ENCODE assay signal across 11 mouse cellular contexts in genomic region chr6:86497942-86498732, GRCm38 (mm10). TPM values are rescaled to one million over a fixed set of nuclear protein-coding genes. Genes with fewer than 3 reads are reported as not detected.
DNase-seq lines count a peak whose midpoint lies in the region; ATAC-seq and TF ChIP-seq lines count a peak whose summit lies in the region.
"Had no signal": no experiment of that assay in that cellular context is flagged by ENCODE, and none has a peak within 500 bp of the region (broad histone marks: within the 10 kb centered on the region; RNA-seq: fewer than 3 reads in every experiment).

No protein-coding gene starts in this region.

- H3K4me2 ChIP-seq in heart, embryonic 14.5 days (ENCODE audit: low read length) = peak overlapping the region; percentile 64
- H3K4me2 ChIP-seq in lung, embryonic 15.5 days = peak overlapping the region; percentile 53
- peak overlapping the region; percentile 56 for H3K4me2 ChIP-seq in intestine, postnatal 0 days (replicated peaks; ENCODE audit: low read depth)
- peak overlapping the region; percentile 50 for H3K4me2 ChIP-seq in stomach, embryonic 15.5 days

- peak overlapping the region in 1 of 2 experiments; percentile 36; a peak in 2 of 4 replicates for H3K4me3 ChIP-seq in heart, embryonic 14.5 days (ENCODE audit: control insufficient read depth in 1 of 2, insufficient read depth in 1 of 2, low read depth in 1 of 2, low read length in 2 of 2)
- H3K4me3 ChIP-seq in lung, embryonic 15.5 days = peak overlapping the region; percentile 37
- peak overlapping the region; percentile 29 for H3K4me3 ChIP-seq in intestine, postnatal 0 days (ENCODE audit: low read depth, low read length)
- H3K4me3 ChIP-seq in stomach, embryonic 15.5 days (replicated peaks) = peak overlapping the region; percentile 33; the same call in 1 of the 2 replicates

- DNase-seq in heart, postnatal 25 days (ENCODE audit: low spot score) = no peak
- no peak for DNase-seq in lung, postnatal 25 days (ENCODE audit: low spot score)
- DNase-seq in right cerebral cortex, postnatal 10 days (ENCODE audit: low spot score in 2 of 2) = no peak
- no peak for DNase-seq in left cerebral cortex, postnatal 10 days (ENCODE audit: extremely low spot score in 1 of 2, low spot score in 2 of 2)
- DNase-seq: adrenal gland, adult 8-10 months; cerebellum, postnatal 14 days had no signal

- peak overlapping the region in 1 of 2 experiments; percentile 76; a peak in 2 of 4 replicates for H3K27ac ChIP-seq in heart, embryonic 14.5 days (replicated peaks in 1 of 2; ENCODE audit: control insufficient read depth in 1 of 2, insufficient read depth in 1 of 2, low read depth in 2 of 2, low read length in 2 of 2)
- H3K27ac ChIP-seq in lung, embryonic 15.5 days = peak overlapping the region; percentile 74
- peak overlapping the region; percentile 80 for H3K27ac ChIP-seq in intestine, postnatal 0 days (ENCODE audit: low read depth, low read length)
- H3K27ac ChIP-seq in stomach, embryonic 15.5 days = peak overlapping the region; percentile 28

- H3K36me3 ChIP-seq in heart, embryonic 14.5 days (ENCODE audit: control insufficient read depth, insufficient read depth, low read length) = no peaks in the 10 kb centered on the region
- no peaks in the 10 kb centered on the region for H3K36me3 ChIP-seq in lung, embryonic 15.5 days
- no peaks in the 10 kb centered on the region for H3K36me3 ChIP-seq in intestine, postnatal 0 days (ENCODE audit: control insufficient read depth, insufficient read depth)
- H3K36me3 ChIP-seq in stomach, embryonic 15.5 days = no peaks in the 10 kb centered on the region

- H3K9ac ChIP-seq in heart, embryonic 14.5 days (ENCODE audit: low read length) = peak overlapping the region; percentile 70; the same call in 1 of the 2 replicates
- H3K9ac ChIP-seq in lung, embryonic 15.5 days = peak overlapping the region; percentile 48; the same call in 1 of the 2 replicates
- no peak overlapping the region; the same call in 1 of the 2 replicates for H3K9ac ChIP-seq in intestine, postnatal 0 days (ENCODE audit: low read depth, low read length)
- H3K9ac ChIP-seq in stomach, embryonic 15.5 days = no peak overlapping the region

- no peak for TF ChIP-seq CTCF in intestine, postnatal 0 days (IDR thresholded peaks at IDR 0.05; ENCODE audit: low read depth)

- 71% methylated on average over 11 of the region's 11 CpGs for WGBS in heart, embryonic 14.5 days
- WGBS in lung, embryonic 15.5 days = 47% methylated on average over 11 of the region's 11 CpGs
- 52% methylated on average over 11 of the region's 11 CpGs for WGBS in intestine, postnatal 0 days
- WGBS in stomach, embryonic 15.5 days = 57% methylated on average over 11 of the region's 11 CpGs

- intact Hi-C loops in heart, postnatal 25 days (cut with DNase I) = no loop called here
- intact Hi-C loops in left cerebral cortex, postnatal 10 days (cut with DNase I) = no loop called here

- no peaks in the 10 kb centered on the region for H3K9me3 ChIP-seq in heart, embryonic 14.5 days (ENCODE audit: control insufficient read depth, low read length)
- H3K9me3 ChIP-seq in lung, embryonic 15.5 days = no peaks in the 10 kb centered on the region
- H3K9me3 ChIP-seq in intestine, postnatal 0 days (ENCODE audit: control insufficient read depth) = no peaks in the 10 kb centered on the region
- H3K9me3 ChIP-seq in stomach, embryonic 15.5 days = no peaks in the 10 kb centered on the region

- ATAC-seq in heart, embryonic 14.5 days (ENCODE audit: insufficient number of reproducible peaks, insufficient read depth, low FRiP score, low read depth) = no peak
- no peak for ATAC-seq in lung, embryonic 15.5 days (ENCODE audit: borderline replicate concordance, extremely low read depth, low FRiP score, low TSS enrichment)
- no peak for ATAC-seq in intestine, postnatal 0 days
- ATAC-seq in stomach, embryonic 15.5 days (ENCODE audit: insufficient read depth, low FRiP score, low read depth) = no peak
- ATAC-seq: CD4-positive, CD25-positive, alpha-beta regulatory T cell, adult 4 months had no signal

- peaks cover 13 to 16% of the 10 kb centered on the region in 2 experiments for H3K4me1 ChIP-seq in heart, embryonic 14.5 days (ENCODE audit: control insufficient read depth in 2 of 2, insufficient read depth in 2 of 2, low read length in 2 of 2)
- peaks cover 16% of the 10 kb centered on the region; the same call in 1 of the 2 replicates for H3K4me1 ChIP-seq in lung, embryonic 15.5 days
- peaks cover 10% of the 10 kb centered on the region; the same call in 1 of the 2 replicates for H3K4me1 ChIP-seq in intestine, postnatal 0 days (replicated peaks; ENCODE audit: control insufficient read depth, insufficient read depth, low read length)
- H3K4me1 ChIP-seq in stomach, embryonic 15.5 days = 0 out of 2 replicates have a peak, but pooled peaks cover 3% of the 10 kb centered on the region

- no peaks in the 10 kb centered on the region for H3K27me3 ChIP-seq in heart, embryonic 14.5 days (ENCODE audit: control insufficient read depth, insufficient read depth, low read length)
- no peaks in the 10 kb centered on the region for H3K27me3 ChIP-seq in lung, embryonic 15.5 days
- H3K27me3 ChIP-seq in intestine, postnatal 0 days (replicated peaks; ENCODE audit: control insufficient read depth, insufficient read depth, low read length) = no peaks in the 10 kb centered on the region
- H3K27me3 ChIP-seq in stomach, embryonic 15.5 days (replicated peaks) = no peaks in the 10 kb centered on the region

RNA-seq across cellular contexts. Expression of gene Pcbp1, which starts 28.0 kb away (rescaled TPM):
- polyA plus RNA-seq in heart, embryonic 14.5 days (2014; fragmentation: Nextera tagmentation; extraction: Ambion mirVana) = 297 and 312 TPM in 2 replicates
- 100 to 1,000 TPM; 153 to 166 TPM for total RNA-seq in heart, postnatal 25 days (2021)
- polyA plus RNA-seq in lung, embryonic 15.5 days (2015; fragmentation: Nextera tagmentation; extraction: Ambion mirVana) = 554 and 556 TPM in 2 replicates
- polyA plus RNA-seq in intestine, postnatal 0 days (2015; fragmentation: Nextera tagmentation; extraction: Ambion mirVana) = 326 and 327 TPM in 2 replicates
- polyA plus RNA-seq in stomach, embryonic 15.5 days (2015; fragmentation: Nextera tagmentation; extraction: Ambion mirVana) = 518 and 529 TPM in 2 replicates
- total RNA-seq in left cerebral cortex, postnatal 10 days (2021) = 100 to 1,000 TPM; 175 to 177 TPM

RNA-seq across cellular contexts. Expression of gene C87436, which starts 60.0 kb away (rescaled TPM):
- 17.1 and 20.0 TPM in 2 replicates for polyA plus RNA-seq in heart, embryonic 14.5 days (2014; fragmentation: Nextera tagmentation; extraction: Ambion mirVana)
- total RNA-seq in heart, postnatal 25 days (2021) = 10 to 100 TPM in 1 of 2 experiments, 1 to 10 TPM in 1; 9.1 to 12.4 TPM
- polyA plus RNA-seq in lung, embryonic 15.5 days (2015; fragmentation: Nextera tagmentation; extraction: Ambion mirVana) = 20.9 and 22.1 TPM in 2 replicates
- 12.4 and 12.8 TPM in 2 replicates for polyA plus RNA-seq in intestine, postnatal 0 days (2015; fragmentation: Nextera tagmentation; extraction: Ambion mirVana)
- polyA plus RNA-seq in stomach, embryonic 15.5 days (2015; fragmentation: Nextera tagmentation; extraction: Ambion mirVana) = 20.9 and 24.9 TPM in 2 replicates
- 10 to 100 TPM; 13.5 to 14.7 TPM for total RNA-seq in left cerebral cortex, postnatal 10 days (2021)

Comparison
In these comparisons a context has a peak if more than half of its experiments do, and no peak if none do; other contexts are left out.
1. H3K9ac ChIP-seq: peak in heart, embryonic 14.5 days (single experiment) and lung, embryonic 15.5 days (single experiment); none in intestine, postnatal 0 days (single experiment) and stomach, embryonic 15.5 days (single experiment).
2. Peak in every context shown above with its lines, with median percentiles within 50 percentile points of each other: H3K4me2 ChIP-seq.